In genomic region chr12:116842723-116843272, GRCm38 (mm10) we compare ENCODE assay signal across 14 mouse cellular contexts.
DNase-seq lines count a peak whose midpoint lies in the region; ATAC-seq and TF ChIP-seq lines count a peak whose summit lies in the region.
"Had no signal": no experiment of that assay in that cellular context is flagged by ENCODE, and none has a peak within 500 bp of the region (broad histone marks: within the 10 kb centered on the region; RNA-seq: fewer than 3 reads in every experiment).

No protein-coding gene starts in this region.

- TF ChIP-seq EP300 in lung, postnatal 0 days (IDR thresholded peaks at IDR 0.05): no peak

- intact Hi-C loops in left cerebral cortex, adult 2 months (cut with DNase I): loop anchor here (5.0 to 10.0 kb wide), 2 partner anchors 312 to 510 kb away; no protein-coding TSS in a partner anchor
- intact Hi-C loops in left cerebral cortex, postnatal 36 days (cut with DNase I): loop anchor here (10.0 kb wide), 1 partner anchor 512 kb away; no protein-coding TSS in a partner anchor

- no peak overlapping the region for H3K4me2 ChIP-seq in forebrain, embryonic 13.5 days
- no peak overlapping the region for H3K4me2 ChIP-seq in lung, postnatal 0 days (replicated peaks; ENCODE audit: low read depth, low read length)

- ATAC-seq in forebrain, embryonic 13.5 days: peak; percentile 88
- no peak for ATAC-seq in lung, postnatal 0 days
- ATAC-seq: Patski had no signal

- H3K4me3 ChIP-seq in left cerebral cortex, adult 2 months: no peak overlapping the region
- no peak overlapping the region for H3K4me3 ChIP-seq in forebrain, embryonic 13.5 days
- no peak overlapping the region for H3K4me3 ChIP-seq in lung, postnatal 0 days (ENCODE audit: low read depth, low read length)

- WGBS in forebrain, embryonic 13.5 days: 18% methylated on average over 8 of the region's 8 CpGs
- 70% methylated on average over 8 of the region's 8 CpGs for WGBS in lung, postnatal 0 days

- peak; percentile 39 for TF ChIP-seq CTCF in left cerebral cortex, adult 2 months (IDR thresholded peaks at IDR 0.05)
- TF ChIP-seq CTCF in lung, postnatal 0 days (IDR thresholded peaks at IDR 0.05): no peak

- no peaks in the 10 kb centered on the region for H3K27me3 ChIP-seq in forebrain, embryonic 13.5 days
- H3K27me3 ChIP-seq in lung, postnatal 0 days (replicated peaks; ENCODE audit: insufficient read depth, low read length): no peaks in the 10 kb centered on the region
- H3K27me3 ChIP-seq: Patski had no signal

- no peaks in the 10 kb centered on the region for H3K9me3 ChIP-seq in forebrain, embryonic 13.5 days (replicated peaks)
- no peaks in the 10 kb centered on the region for H3K9me3 ChIP-seq in lung, postnatal 0 days (ENCODE audit: low read length)

- H3K36me3 ChIP-seq in forebrain, embryonic 13.5 days (ENCODE audit: poor library complexity, severe bottlenecking): no peaks in the 10 kb centered on the region
- H3K36me3 ChIP-seq in lung, postnatal 0 days (ENCODE audit: insufficient read depth, low read length): no peaks in the 10 kb centered on the region

- H3K4me1 ChIP-seq in forebrain, embryonic 13.5 days: peaks cover 15% of the 10 kb centered on the region
- H3K4me1 ChIP-seq in lung, postnatal 0 days (ENCODE audit: insufficient read depth, low read depth, low read length): no peaks in the 10 kb centered on the region

- 0 out of 2 replicates have a peak overlapping the region, but pooled peaks have one; percentile 36 for H3K27ac ChIP-seq in left cerebral cortex, adult 2 months
- no peak overlapping the region; the same call in 1 of the 2 replicates for H3K27ac ChIP-seq in forebrain, embryonic 13.5 days
- H3K27ac ChIP-seq in lung, postnatal 0 days (ENCODE audit: low read length): no peak overlapping the region

- no peak overlapping the region for H3K9ac ChIP-seq in forebrain, embryonic 13.5 days
- H3K9ac ChIP-seq in lung, postnatal 0 days (replicated peaks; ENCODE audit: low read depth): no peak overlapping the region

- DNase-seq in left cerebral cortex, adult 2 months (ENCODE audit: extremely low spot score in 1 of 2, low spot score in 2 of 2): no peak
- no peak for DNase-seq in left cerebral cortex, postnatal 36 days (ENCODE audit: low spot score in 2 of 2)
- peak; percentile 62 for DNase-seq in layer of hippocampus, adult 9-11 months
- DNase-seq in right cerebral cortex, postnatal 10 days (ENCODE audit: low spot score in 2 of 2): peak; percentile 59 to 61
- DNase-seq in kidney, postnatal 36 days: no peak
- no peak for DNase-seq in lung, postnatal 0 days (ENCODE audit: low spot score)
- DNase-seq: adrenal gland, adult 8-10 months; cerebellum, adult 11-12 months; kidney, postnatal 14 days; liver; lung, postnatal 14 days; thymus, adult 2 months had no signal

Comparison
In these comparisons a context has a peak if more than half of its experiments do, and no peak if none do; other contexts are left out.
1. DNase-seq: peak in layer of hippocampus, adult 9-11 months (single experiment) and right cerebral cortex, postnatal 10 days (2 of 2); none in left cerebral cortex, adult 2 months (0 of 2), left cerebral cortex, postnatal 36 days (0 of 2), kidney, postnatal 36 days (0 of 2) and lung, postnatal 0 days (single experiment).